Mouse (Mus musculus): ENCODE measurements at regions not wholly inside any gene's neighbourhood (a gene's known extent, or its start where the extent isn't known, plus 50 kb on each side); places are given as distances from the start of the nearest gene placed in this dataset.

DNA sequence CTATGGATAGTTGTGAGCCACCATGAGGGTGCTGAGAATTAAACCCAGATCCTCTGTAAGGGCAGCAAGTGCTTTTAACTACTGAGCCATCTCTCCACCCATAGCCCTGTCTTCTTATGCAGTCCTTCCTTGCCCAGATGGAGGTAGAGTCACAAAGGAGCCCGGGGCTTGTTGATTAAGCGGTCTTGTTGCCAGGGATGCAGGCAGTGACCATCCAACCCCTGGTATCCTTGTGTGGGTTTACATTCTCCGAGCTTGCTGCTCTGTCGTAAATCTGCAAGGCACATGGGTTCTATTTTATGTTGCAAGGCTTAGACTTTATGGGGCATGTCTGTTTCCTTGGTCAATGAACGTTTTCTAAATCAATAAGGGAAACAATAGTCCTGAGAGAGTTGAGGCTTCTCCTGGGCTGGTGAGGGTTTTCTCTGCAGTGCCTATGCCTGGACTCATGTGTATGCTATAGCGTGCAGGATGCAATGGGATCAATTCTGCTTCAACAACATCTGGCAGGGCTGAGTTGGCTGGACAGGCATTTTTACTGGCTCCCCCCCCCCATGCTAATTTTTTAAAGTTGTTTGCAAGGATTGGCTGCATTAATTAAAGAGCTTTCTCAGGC is 150.7 kb upstream of the Cops8 start:
- Histone ChIP-seq H3K4me1 (replicated peaks; ENCODE audit: control insufficient read depth, insufficient read depth, low read length) (no peaks in the 10 kb centered on the region), H3K27ac (ENCODE audit: control insufficient read depth, insufficient read depth, low read length) (no peak overlapping the region), H3K36me3 (ENCODE audit: control insufficient read depth, insufficient read depth, low read length) (no peaks in the 10 kb centered on the region), H3K4me3 (ENCODE audit: control insufficient read depth, insufficient read depth, low read length) (no peak overlapping the region), H3K27me3 (ENCODE audit: control insufficient read depth, insufficient read depth, low read length) (no peaks in the 10 kb centered on the region)
- 77% methylated on average over 6 of the region's 6 CpGs for WGBS
- DNase-seq = no peak
- TF ChIP-seq POLR2A (IDR thresholded peaks at IDR 0.05; ENCODE audit: control insufficient read depth, extremely low read depth, insufficient read depth, low read length, poor library complexity) = no peak
- no peak for TF ChIP-seq CTCF (IDR thresholded peaks at IDR 0.05; ENCODE audit: borderline replicate concordance, control insufficient read depth, extremely low read depth, insufficient read depth, low read length, poor library complexity)

DNA sequence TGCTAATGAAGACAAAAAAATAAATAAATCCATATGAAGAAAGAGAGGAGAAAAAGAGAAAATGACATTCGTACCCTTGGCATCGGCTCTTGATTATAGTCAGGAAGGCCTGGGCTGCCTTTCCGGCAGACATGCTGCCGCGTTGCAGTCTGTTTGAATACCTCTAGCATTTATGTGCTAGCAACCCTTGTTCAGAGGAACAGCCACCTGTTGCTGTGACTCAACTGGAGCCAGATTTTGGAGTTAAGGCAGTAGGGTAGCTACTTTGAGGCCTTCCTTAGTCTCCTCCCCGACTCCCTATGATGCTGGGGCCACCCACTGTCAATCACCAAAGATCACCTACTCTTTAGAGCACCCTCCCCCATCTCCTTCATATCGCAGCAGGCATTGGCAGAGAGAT is 148.5 kb upstream of the Cops8 start:
- no peak for DNase-seq
- H3K4me3 ChIP-seq (ENCODE audit: control insufficient read depth, insufficient read depth, low read length) = no peak overlapping the region
- TF ChIP-seq POLR2A (IDR thresholded peaks at IDR 0.05; ENCODE audit: control insufficient read depth, extremely low read depth, insufficient read depth, low read length, poor library complexity) = no peak
- TF ChIP-seq CTCF (IDR thresholded peaks at IDR 0.05; ENCODE audit: borderline replicate concordance, control insufficient read depth, extremely low read depth, insufficient read depth, low read length, poor library complexity) = no peak
- WGBS = 87% methylated on average over 7 of the region's 7 CpGs
- no peaks in the 10 kb centered on the region for H3K36me3 ChIP-seq (ENCODE audit: control insufficient read depth, insufficient read depth, low read length)
- no peaks in the 10 kb centered on the region for H3K4me1 ChIP-seq (replicated peaks; ENCODE audit: control insufficient read depth, insufficient read depth, low read length)
- H3K27me3 ChIP-seq (ENCODE audit: control insufficient read depth, insufficient read depth, low read length) = no peaks in the 10 kb centered on the region
- no peak overlapping the region for H3K27ac ChIP-seq (ENCODE audit: control insufficient read depth, insufficient read depth, low read length)

DNA sequence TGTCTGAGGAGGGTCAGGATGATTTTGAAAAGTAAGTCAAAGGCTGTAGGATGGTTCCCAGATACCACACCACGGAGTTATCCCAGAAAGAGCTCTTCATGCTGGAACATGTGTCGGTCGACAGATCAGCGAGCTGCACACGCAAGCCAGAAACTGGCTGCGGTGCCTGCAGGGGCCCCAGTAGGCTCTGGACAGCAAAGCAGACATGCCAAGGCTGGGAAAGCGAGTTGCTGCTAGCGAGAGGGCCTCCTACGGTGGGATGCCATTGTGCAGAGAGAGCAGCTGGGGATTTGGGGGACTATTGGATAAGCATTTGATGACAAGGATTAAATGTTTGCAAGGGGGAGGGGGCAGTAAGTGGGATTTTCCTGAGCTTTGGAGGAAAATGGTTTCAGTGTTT is 145.4 kb upstream of the Cops8 start:
- Histone ChIP-seq H3K4me3 (ENCODE audit: control insufficient read depth, insufficient read depth, low read length) (no peak overlapping the region), H3K27ac (ENCODE audit: control insufficient read depth, insufficient read depth, low read length) (no peak overlapping the region), H3K27me3 (ENCODE audit: control insufficient read depth, insufficient read depth, low read length) (no peaks in the 10 kb centered on the region), H3K36me3 (ENCODE audit: control insufficient read depth, insufficient read depth, low read length) (no peaks in the 10 kb centered on the region), H3K4me1 (replicated peaks; ENCODE audit: control insufficient read depth, insufficient read depth, low read length) (no peaks in the 10 kb centered on the region)
- WGBS = 75% methylated on average over 9 of the region's 9 CpGs
- DNase-seq = no peak
- TF ChIP-seq POLR2A (IDR thresholded peaks at IDR 0.05; ENCODE audit: control insufficient read depth, extremely low read depth, insufficient read depth, low read length, poor library complexity) (no peak), CTCF (IDR thresholded peaks at IDR 0.05; ENCODE audit: borderline replicate concordance, control insufficient read depth, extremely low read depth, insufficient read depth, low read length, poor library complexity) (no peak)

DNA sequence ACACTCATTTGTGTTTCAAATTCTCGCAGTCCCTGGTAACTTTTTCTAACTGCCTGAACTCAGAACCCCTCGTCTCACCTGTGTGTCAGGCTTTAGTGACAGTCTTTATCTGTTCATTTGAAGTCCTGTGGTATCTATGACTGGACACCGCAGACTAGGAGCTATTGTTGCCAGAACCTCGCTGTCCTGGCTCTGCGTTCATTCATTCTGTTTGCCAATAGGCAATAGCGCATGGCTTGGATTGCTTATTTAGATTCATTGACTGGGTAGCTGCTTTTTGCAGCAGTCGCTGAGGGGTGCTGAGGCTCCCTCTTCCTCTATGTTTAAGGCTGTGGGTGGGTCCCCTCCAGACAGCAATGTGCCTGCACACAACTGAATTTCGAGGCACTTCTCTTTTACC is 144.6 kb upstream of the Cops8 start:
- Histone ChIP-seq H3K36me3 (ENCODE audit: control insufficient read depth, insufficient read depth, low read length) (no peaks in the 10 kb centered on the region), H3K27ac (ENCODE audit: control insufficient read depth, insufficient read depth, low read length) (no peak overlapping the region), H3K4me3 (ENCODE audit: control insufficient read depth, insufficient read depth, low read length) (no peak overlapping the region), H3K27me3 (ENCODE audit: control insufficient read depth, insufficient read depth, low read length) (no peaks in the 10 kb centered on the region), H3K4me1 (replicated peaks; ENCODE audit: control insufficient read depth, insufficient read depth, low read length) (no peaks in the 10 kb centered on the region)
- TF ChIP-seq POLR2A (IDR thresholded peaks at IDR 0.05; ENCODE audit: control insufficient read depth, extremely low read depth, insufficient read depth, low read length, poor library complexity) = no peak
- TF ChIP-seq CTCF (IDR thresholded peaks at IDR 0.05; ENCODE audit: borderline replicate concordance, control insufficient read depth, extremely low read depth, insufficient read depth, low read length, poor library complexity) = no peak
- DNase-seq = no peak
- WGBS = 86% methylated on average over 8 of the region's 8 CpGs

DNA sequence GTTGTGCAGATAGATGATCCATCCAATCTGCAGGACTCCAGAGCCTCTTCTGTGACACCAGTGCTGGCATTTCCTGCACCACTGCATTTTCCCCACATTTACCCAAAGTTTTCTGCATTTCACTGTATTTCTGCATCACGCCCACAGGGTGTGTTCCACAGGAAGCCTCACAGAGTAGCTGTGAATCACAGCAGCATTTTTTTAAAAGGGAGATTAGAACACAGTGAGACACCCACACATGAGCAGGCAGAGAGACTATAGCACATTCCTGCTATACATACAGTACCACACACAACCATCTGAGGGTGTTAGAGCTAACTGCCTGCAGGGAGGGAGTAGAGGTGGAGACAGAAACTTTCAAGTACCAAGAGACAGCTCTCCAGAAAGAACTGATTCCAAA is 141.1 kb upstream of the Cops8 start:
- TF ChIP-seq POLR2A (IDR thresholded peaks at IDR 0.05; ENCODE audit: control insufficient read depth, extremely low read depth, insufficient read depth, low read length, poor library complexity) = no peak
- TF ChIP-seq CTCF (IDR thresholded peaks at IDR 0.05; ENCODE audit: borderline replicate concordance, control insufficient read depth, extremely low read depth, insufficient read depth, low read length, poor library complexity) = no peak
- no peak for DNase-seq
- 85% methylated on average over 1 of the region's 1 CpGs for WGBS
- Histone ChIP-seq H3K27ac (ENCODE audit: control insufficient read depth, insufficient read depth, low read length) (no peak overlapping the region), H3K27me3 (ENCODE audit: control insufficient read depth, insufficient read depth, low read length) (no peaks in the 10 kb centered on the region), H3K36me3 (ENCODE audit: control insufficient read depth, insufficient read depth, low read length) (no peaks in the 10 kb centered on the region), H3K4me1 (replicated peaks; ENCODE audit: control insufficient read depth, insufficient read depth, low read length) (no peaks in the 10 kb centered on the region), H3K4me3 (ENCODE audit: control insufficient read depth, insufficient read depth, low read length) (no peak overlapping the region)

DNA sequence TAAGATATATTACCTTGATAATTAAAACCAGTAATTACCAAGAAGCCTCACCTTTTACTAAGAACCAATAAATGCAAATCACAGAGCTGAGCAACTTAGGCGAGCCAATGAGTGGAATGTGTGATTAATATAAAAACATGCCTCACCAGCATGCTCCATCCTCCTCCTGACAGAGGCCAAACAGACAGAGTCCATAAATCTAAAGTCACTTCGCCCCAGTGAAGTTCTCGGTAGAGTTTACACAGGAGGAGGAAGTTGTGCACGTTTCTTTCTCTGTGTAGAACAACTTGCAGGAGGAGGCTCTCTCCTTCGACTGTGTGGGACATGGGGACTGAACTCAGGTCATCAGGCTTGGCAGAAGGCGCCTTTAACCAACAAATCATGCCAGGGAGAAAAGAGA is 139.5 kb upstream of the Cops8 start:
- no peak for TF ChIP-seq CTCF (IDR thresholded peaks at IDR 0.05; ENCODE audit: borderline replicate concordance, control insufficient read depth, extremely low read depth, insufficient read depth, low read length, poor library complexity)
- TF ChIP-seq POLR2A (IDR thresholded peaks at IDR 0.05; ENCODE audit: control insufficient read depth, extremely low read depth, insufficient read depth, low read length, poor library complexity) = no peak
- no peak overlapping the region for H3K4me3 ChIP-seq (ENCODE audit: control insufficient read depth, insufficient read depth, low read length)
- DNase-seq = no peak
- H3K27me3 ChIP-seq (ENCODE audit: control insufficient read depth, insufficient read depth, low read length) = no peaks in the 10 kb centered on the region
- no peak overlapping the region for H3K27ac ChIP-seq (ENCODE audit: control insufficient read depth, insufficient read depth, low read length)
- H3K36me3 ChIP-seq (ENCODE audit: control insufficient read depth, insufficient read depth, low read length) = no peaks in the 10 kb centered on the region
- WGBS = 46% methylated on average over 6 of the region's 6 CpGs
- no peaks in the 10 kb centered on the region for H3K4me1 ChIP-seq (replicated peaks; ENCODE audit: control insufficient read depth, insufficient read depth, low read length)

DNA sequence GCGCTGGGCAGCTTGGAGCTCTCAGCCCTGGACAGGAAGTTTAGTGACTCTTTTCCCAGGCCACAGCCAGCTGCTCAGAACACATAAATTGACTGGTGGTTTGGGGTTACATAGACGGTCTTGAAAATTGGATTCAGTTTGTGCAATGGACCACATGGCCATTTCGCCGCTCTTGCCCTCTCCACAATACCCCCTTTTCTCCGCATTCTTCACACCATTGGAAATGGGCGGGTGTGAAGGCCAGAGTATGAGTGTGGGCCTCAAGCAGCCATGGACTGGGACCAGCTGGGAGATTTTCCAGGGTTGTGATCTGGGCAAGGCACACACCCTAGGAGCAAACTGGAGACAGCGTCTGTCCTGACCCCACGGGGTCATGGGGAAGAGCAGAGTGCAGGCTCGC is 135.1 kb upstream of the Cops8 start:
- no peak overlapping the region for H3K27ac ChIP-seq (ENCODE audit: control insufficient read depth, insufficient read depth, low read length)
- H3K4me1 ChIP-seq (replicated peaks; ENCODE audit: control insufficient read depth, insufficient read depth, low read length) = no peaks in the 10 kb centered on the region
- no peaks in the 10 kb centered on the region for H3K36me3 ChIP-seq (ENCODE audit: control insufficient read depth, insufficient read depth, low read length)
- 69% methylated on average over 9 of the region's 9 CpGs for WGBS
- TF ChIP-seq POLR2A (IDR thresholded peaks at IDR 0.05; ENCODE audit: control insufficient read depth, extremely low read depth, insufficient read depth, low read length, poor library complexity) = no peak
- DNase-seq = no peak
- H3K4me3 ChIP-seq (ENCODE audit: control insufficient read depth, insufficient read depth, low read length) = no peak overlapping the region
- no peaks in the 10 kb centered on the region for H3K27me3 ChIP-seq (ENCODE audit: control insufficient read depth, insufficient read depth, low read length)
